Mouse (Mus musculus) megakaryocyte, embryonic 14.5 days (primary cell): ENCODE measurements around the gene Pcdh9. TPM values are rescaled to one million over a fixed set of nuclear protein-coding genes. Genes with fewer than 3 reads are reported as not detected.

Source experiments
- H3K27me3 ChIP-seq: replicated peaks from 2 replicates; pipeline ENCODE3; 2012; ENCODE audit warnings: inconsistent platforms
- H3K36me3 ChIP-seq: replicated peaks from 2 replicates; pipeline ENCODE3; 2012; ENCODE audit warnings: low read length, inconsistent platforms, mixed read lengths
- H3K4me1 ChIP-seq: 2 replicates; pipeline ENCODE4 v1.6.1; 2012; ENCODE audit warnings: inconsistent platforms
- H3K4me3 ChIP-seq: replicated peaks from 2 replicates; pipeline ENCODE3; 2012; ENCODE audit warnings: moderate library complexity, mild to moderate bottlenecking, inconsistent platforms
- H3K9me3 ChIP-seq: 2 replicates; pipeline ENCODE4 v1.6.1; 2012; ENCODE audit warnings: inconsistent platforms
- FLI1 ChIP-seq: IDR thresholded peaks from 2 replicates; pipeline ENCODE4 v1.6.1; 2012; ENCODE audit warnings: low read length, inconsistent platforms, mixed read lengths
- GATA1 ChIP-seq: IDR thresholded peaks from 3 replicates; pipeline ENCODE4 v1.6.1; 2012; ENCODE audit warnings: mixed read lengths, low read length, inconsistent platforms, borderline replicate concordance
- polyA plus RNA-seq: library from polyadenylated mRNA; stranded (reverse); fragments of >175 nt; gene quantifications from 2 replicates; pipeline ENCODE4 v1.2.3, GENCODE M21; 2012; ENCODE audit warnings: low replicate concordance; ENCODE audit not compliant: insufficient read depth

Gene Pcdh9
- polyA plus RNA-seq, 1 experiment, result not detected

DNA sequence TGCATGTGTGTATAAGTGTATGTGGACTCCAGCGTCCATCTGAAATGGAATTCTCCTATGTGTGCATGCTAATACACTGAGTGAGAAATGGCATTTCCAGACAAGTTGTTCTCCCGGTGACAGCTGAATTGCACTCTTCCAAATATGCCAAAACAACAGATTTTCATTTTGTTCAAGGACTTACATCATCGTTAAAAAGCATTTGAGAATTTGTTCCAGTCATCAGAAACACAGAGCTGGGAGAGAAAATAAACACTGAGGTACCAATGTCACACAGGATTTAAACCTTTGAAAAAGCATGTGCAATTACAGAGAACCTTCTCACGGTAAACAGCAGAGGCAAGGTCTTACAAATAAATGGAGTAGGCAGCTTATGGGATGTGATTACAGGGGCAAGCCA lies 290.5 kb downstream of the Pcdh9 start:
- Histone ChIP-seq H3K27me3 (no peaks in the 10 kb centered on the region), H3K9me3 (no peaks in the 10 kb centered on the region), H3K4me3 (no peak overlapping the region), H3K4me1 (no peaks in the 10 kb centered on the region), H3K36me3 (no peaks in the 10 kb centered on the region)
- TF ChIP-seq FLI1 (no peak), GATA1 (no peak)

DNA sequence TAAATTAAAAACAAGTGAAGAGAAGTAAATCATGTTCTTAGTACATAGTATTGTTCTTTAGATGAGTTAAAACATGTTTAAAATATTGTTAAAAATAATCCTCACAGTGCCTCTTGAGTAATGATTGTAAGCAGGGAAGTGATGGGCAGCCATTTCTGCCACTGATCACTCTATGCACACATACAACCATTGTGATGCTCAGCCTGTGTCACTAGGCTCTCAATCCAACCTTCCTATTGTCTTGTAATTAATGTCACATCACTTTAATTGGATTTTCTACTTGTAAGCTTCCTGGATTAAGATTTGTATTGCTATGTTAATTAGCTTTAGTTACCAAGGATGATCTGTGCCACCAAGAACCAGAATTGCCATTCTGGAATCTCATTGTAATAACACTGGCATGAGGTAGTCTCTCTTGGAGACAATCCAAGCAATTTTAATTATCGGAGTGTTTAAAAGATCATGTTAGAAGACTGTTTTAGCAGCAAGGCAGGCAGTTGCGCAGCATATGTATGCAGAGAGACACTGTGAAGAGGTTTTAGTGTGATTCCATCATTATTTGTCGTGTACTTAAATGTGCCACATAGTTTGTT lies 305.0 kb downstream of the Pcdh9 start:
- Histone ChIP-seq H3K36me3 (no peaks in the 10 kb centered on the region), H3K4me1 (no peaks in the 10 kb centered on the region), H3K9me3 (no peaks in the 10 kb centered on the region), H3K27me3 (no peaks in the 10 kb centered on the region), H3K4me3 (no peak overlapping the region)
- TF ChIP-seq GATA1, result no peak
- no peak for TF ChIP-seq FLI1

DNA sequence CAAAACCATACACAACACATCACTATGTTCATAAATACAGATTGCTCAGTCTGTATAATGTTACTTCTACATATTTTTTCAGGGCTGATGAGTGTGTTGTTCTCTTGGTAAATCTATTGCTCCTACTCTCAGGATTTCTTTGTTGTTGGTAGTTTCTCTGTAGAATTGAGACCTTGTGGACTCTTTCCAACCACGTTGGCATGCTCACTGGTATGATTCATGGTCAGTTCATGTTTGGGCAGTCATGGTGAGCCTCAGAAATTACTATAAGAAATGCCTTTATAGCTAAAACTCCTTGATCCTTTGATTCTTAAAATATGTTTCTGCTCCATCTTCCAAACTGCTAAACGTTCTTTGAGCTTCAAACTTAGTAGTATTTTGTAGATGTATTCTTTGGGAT lies 326.1 kb downstream of the Pcdh9 start:
- TF ChIP-seq FLI1, result no peak
- no peak for TF ChIP-seq GATA1
- Histone ChIP-seq H3K4me1 (no peaks in the 10 kb centered on the region), H3K4me3 (no peak overlapping the region), H3K36me3 (no peaks in the 10 kb centered on the region), H3K9me3 (no peaks in the 10 kb centered on the region; the same call in 1 of the 2 replicates), H3K27me3 (no peaks in the 10 kb centered on the region)

GRCm38 (mm10) chr14:93561577-93561976 lies 328.9 kb downstream of the Pcdh9 start:
- no peaks in the 10 kb centered on the region for H3K27me3 ChIP-seq
- TF ChIP-seq GATA1 (no peak), FLI1 (no peak)
- H3K9me3 ChIP-seq, result no peaks in the 10 kb centered on the region; the same call in 1 of the 2 replicates
- H3K4me1 ChIP-seq, result no peaks in the 10 kb centered on the region
- H3K4me3 ChIP-seq, result no peak overlapping the region
- H3K36me3 ChIP-seq, result no peaks in the 10 kb centered on the region

- TF ChIP-seq FLI1 (no peak), GATA1 (no peak)
- no peaks in the 10 kb centered on the region for H3K27me3 ChIP-seq
Observed at GRCm38 (mm10) chr14:93553771-93554170, 336.7 kb downstream of the Pcdh9 start.

DNA sequence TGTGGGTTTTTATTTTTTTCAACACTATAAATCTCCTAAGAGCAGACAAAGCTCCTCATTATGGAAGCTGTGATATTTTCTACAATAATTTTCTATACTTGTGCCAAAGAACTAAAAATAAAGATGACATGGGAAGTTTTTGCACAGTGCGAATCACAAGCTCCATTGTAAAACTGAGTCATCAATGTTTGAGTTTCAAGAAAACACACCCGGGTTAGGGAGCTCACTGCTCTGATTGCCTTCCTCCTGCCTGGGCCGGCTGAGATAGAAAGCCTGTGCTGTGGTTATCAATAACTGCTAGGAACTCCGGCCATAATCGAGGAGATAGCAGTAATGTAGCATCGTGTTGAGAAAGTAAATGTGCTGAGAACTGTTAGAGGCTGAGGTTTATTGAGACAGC lies 344.9 kb downstream of the Pcdh9 start:
- H3K36me3 ChIP-seq, result no peaks in the 10 kb centered on the region
- no peaks in the 10 kb centered on the region for H3K27me3 ChIP-seq
- TF ChIP-seq FLI1, result no peak
- TF ChIP-seq GATA1, result no peak
- H3K9me3 ChIP-seq, result no peaks in the 10 kb centered on the region
- H3K4me3 ChIP-seq, result no peak overlapping the region
- no peaks in the 10 kb centered on the region for H3K4me1 ChIP-seq

More at GRCm38 (mm10) chr14:93553771-93554170, 336.7 kb downstream of the Pcdh9 start:
- Histone ChIP-seq H3K4me3 (no peak overlapping the region), H3K9me3 (no peaks in the 10 kb centered on the region), H3K36me3 (no peaks in the 10 kb centered on the region), H3K4me1 (no peaks in the 10 kb centered on the region)

- Histone ChIP-seq H3K4me1 (no peaks in the 10 kb centered on the region), H3K27me3 (no peaks in the 10 kb centered on the region), H3K4me3 (no peak overlapping the region), H3K9me3 (no peaks in the 10 kb centered on the region), H3K36me3 (no peaks in the 10 kb centered on the region)
- TF ChIP-seq GATA1, result no peak
Observed at GRCm38 (mm10) chr14:93543970-93544627, 346.4 kb downstream of the Pcdh9 start.

GRCm38 (mm10) chr14:93543561-93543960 lies 346.9 kb downstream of the Pcdh9 start:
- Histone ChIP-seq H3K36me3 (no peaks in the 10 kb centered on the region), H3K4me3 (no peak overlapping the region)

DNA sequence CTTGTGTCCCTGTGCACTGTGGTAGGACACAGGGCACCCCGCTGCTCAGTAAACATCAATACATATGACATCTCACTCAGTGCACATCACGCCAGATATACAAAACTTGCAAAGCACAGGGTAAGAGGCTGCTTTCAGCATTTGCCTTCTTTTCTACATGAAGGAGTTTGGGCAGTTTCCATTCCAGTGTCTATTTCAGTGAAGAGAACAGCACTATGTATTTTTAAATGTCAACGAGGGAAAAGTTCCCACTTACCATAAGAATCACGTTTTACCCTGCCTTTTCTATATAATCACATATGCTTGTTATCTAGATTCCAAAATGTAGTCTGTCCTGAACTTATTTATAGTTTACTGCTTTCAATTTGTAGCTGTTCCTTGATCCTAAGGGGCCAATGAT lies 355.6 kb downstream of the Pcdh9 start:
- H3K9me3 ChIP-seq, result no peaks in the 10 kb centered on the region
- H3K27me3 ChIP-seq, result no peaks in the 10 kb centered on the region
- no peak for TF ChIP-seq GATA1
- TF ChIP-seq FLI1, result no peak
- H3K4me3 ChIP-seq, result no peak overlapping the region
- H3K4me1 ChIP-seq, result no peaks in the 10 kb centered on the region
- no peaks in the 10 kb centered on the region for H3K36me3 ChIP-seq

More at GRCm38 (mm10) chr14:93543561-93543960, 346.9 kb downstream of the Pcdh9 start:
- no peak for TF ChIP-seq GATA1
- no peak for TF ChIP-seq FLI1
- no peaks in the 10 kb centered on the region for H3K9me3 ChIP-seq
- H3K4me1 ChIP-seq, result no peaks in the 10 kb centered on the region
- H3K27me3 ChIP-seq, result no peaks in the 10 kb centered on the region

GRCm38 (mm10) chr14:93523430-93523829 lies 367.0 kb downstream of the Pcdh9 start:
- no peaks in the 10 kb centered on the region for H3K4me1 ChIP-seq
- no peak for TF ChIP-seq FLI1
- TF ChIP-seq GATA1, result no peak

More at GRCm38 (mm10) chr14:93523430-93523829, 367.0 kb downstream of the Pcdh9 start:
- H3K4me3 ChIP-seq, result no peak overlapping the region
- no peaks in the 10 kb centered on the region for H3K36me3 ChIP-seq
- no peaks in the 10 kb centered on the region for H3K9me3 ChIP-seq
- H3K27me3 ChIP-seq, result no peaks in the 10 kb centered on the region
